Comparison of ENCODE assay signal across 8 mouse cellular contexts in the genomic region with DNA sequence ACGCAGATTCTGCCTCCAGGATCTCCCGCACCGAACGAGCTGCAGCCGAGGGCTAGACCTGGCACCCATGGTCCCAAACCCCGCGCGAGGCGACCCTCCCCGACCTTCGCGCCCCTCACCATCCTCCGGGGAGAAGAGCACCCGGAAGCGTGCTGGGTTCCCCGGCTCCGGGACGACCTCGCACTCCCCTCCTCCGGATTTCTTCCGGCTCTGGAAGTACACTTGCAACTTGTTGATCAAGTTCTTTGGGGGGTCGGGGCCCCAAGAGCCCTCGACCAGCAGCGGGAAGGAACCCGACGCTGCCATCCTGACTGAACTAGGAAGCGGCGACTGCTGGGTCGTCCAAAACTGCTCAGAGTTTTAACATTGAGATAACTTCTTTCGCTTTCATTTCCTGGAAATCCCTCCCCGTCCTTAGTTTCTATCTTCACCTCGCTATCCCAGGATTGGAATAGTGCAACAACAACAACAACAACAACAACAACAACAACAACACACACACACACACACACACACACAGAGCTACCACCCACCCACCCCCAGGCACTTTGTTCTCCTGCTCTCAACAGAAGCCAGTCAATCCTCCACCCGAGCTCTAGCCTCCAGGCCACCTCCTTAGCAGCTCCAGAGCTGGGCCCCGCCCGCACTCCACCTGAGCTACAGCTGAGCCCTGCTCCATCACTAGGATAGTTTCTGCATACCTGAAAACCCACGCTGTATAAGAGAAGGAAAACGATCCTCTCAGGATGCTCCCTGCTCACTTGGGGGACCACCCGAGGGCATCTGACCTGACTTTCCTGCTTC. TPM values are rescaled to one million over a fixed set of nuclear protein-coding genes. Genes with fewer than 3 reads are reported as not detected.
DNase-seq lines count a peak whose midpoint lies in the region; ATAC-seq and TF ChIP-seq lines count a peak whose summit lies in the region.

A gene (minus strand): TSS at position 497 of the 804 bp plus-strand sequence.

- TF ChIP-seq CTCF in lung, embryonic 14.5 days (IDR thresholded peaks at IDR 0.05; ENCODE audit: low read depth): no peak

- peak within 1 kb of the TSS; percentile 73 for H3K9ac ChIP-seq in lung, embryonic 14.5 days
- H3K9ac ChIP-seq in neural tube, embryonic 15.5 days (replicated peaks): peak within 1 kb of the TSS; percentile 49

- ATAC-seq in lung, embryonic 14.5 days (ENCODE audit: insufficient read depth): peak; percentile 68; the same call in 1 of the 2 replicates
- no peak for ATAC-seq in neural tube, embryonic 15.5 days (ENCODE audit: low FRiP score)

- H3K9me3 ChIP-seq in lung, embryonic 14.5 days (ENCODE audit: low read depth, low read length): no peaks in the 10 kb centered on the region
- no peaks in the 10 kb centered on the region for H3K9me3 ChIP-seq in neural tube, embryonic 15.5 days (replicated peaks)

- H3K27me3 ChIP-seq in lung, embryonic 14.5 days (ENCODE audit: insufficient read depth, low read length): peaks cover 28% of the 10 kb centered on the region
- peaks cover 28% of the 10 kb centered on the region for H3K27me3 ChIP-seq in neural tube, embryonic 15.5 days (replicated peaks)

- H3K4me1 ChIP-seq in lung, embryonic 14.5 days (ENCODE audit: insufficient read depth): no peaks in the 10 kb centered on the region
- peaks cover 14% of the 10 kb centered on the region for H3K4me1 ChIP-seq in neural tube, embryonic 15.5 days

- peak; percentile 18 for DNase-seq in right cerebral cortex, postnatal 4 days
- no peak for DNase-seq in right cerebral cortex, adult 18-20 months
- peak; percentile 34 for DNase-seq in embryo, embryonic 10 days (ENCODE audit: low spot score)
- peak; percentile 59 for DNase-seq in heart, adult 8-10 months (ENCODE audit: low spot score)
- DNase-seq in kidney, adult 18-20 months: peak; percentile 58
- peak; percentile 56 for DNase-seq in lung, embryonic 14.5 days
- peak; percentile 35 for DNase-seq in urinary bladder, postnatal 25 days (ENCODE audit: low spot score)

- WGBS in lung, embryonic 14.5 days: 1% methylated on average over 38 of the region's 38 CpGs
- WGBS in neural tube, embryonic 15.5 days: 2% methylated on average over 38 of the region's 38 CpGs

- peak within 1 kb of the TSS; percentile 65 for H3K4me3 ChIP-seq in lung, embryonic 14.5 days (ENCODE audit: low read depth, low read length)
- peak within 1 kb of the TSS; percentile 53 for H3K4me3 ChIP-seq in neural tube, embryonic 15.5 days (replicated peaks)

- H3K27ac ChIP-seq in lung, embryonic 14.5 days (ENCODE audit: low read depth): no peak within 1 kb of the TSS
- H3K27ac ChIP-seq in neural tube, embryonic 15.5 days (replicated peaks): no peak within 1 kb of the TSS

- H3K4me2 ChIP-seq in lung, embryonic 14.5 days: peak within 1 kb of the TSS; percentile 74
- peak within 1 kb of the TSS; percentile 97 for H3K4me2 ChIP-seq in neural tube, embryonic 15.5 days

- no peaks in the 10 kb centered on the region for H3K36me3 ChIP-seq in lung, embryonic 14.5 days (ENCODE audit: insufficient read depth)
- no peaks in the 10 kb centered on the region for H3K36me3 ChIP-seq in neural tube, embryonic 15.5 days

RNA-seq across cellular contexts. Expression of the gene that starts here (rescaled TPM):
- 10 to 100 TPM in 2 of 4 experiments, 1 to 10 TPM in 2; 8.3 to 12.5 (median 10.3) TPM for total RNA-seq in heart, adult 8-10 months (2022)
- 0.58 and 0.74 TPM in 2 replicates for polyA plus RNA-seq in lung, embryonic 14.5 days (2014; fragmentation: Nextera tagmentation; extraction: Ambion mirVana)
- 0.65 and 2.0 TPM in 2 replicates for polyA plus RNA-seq in neural tube, embryonic 15.5 days (2015; fragmentation: Nextera tagmentation; extraction: Ambion mirVana)

Comparison
In these comparisons a context has a peak if more than half of its experiments do, and no peak if none do; other contexts are left out.
1. Peak in DNase-seq, ATAC-seq, H3K4me3 ChIP-seq, H3K9ac ChIP-seq and H3K4me2 ChIP-seq in lung, embryonic 14.5 days; RNA of the gene not detected or under 1 TPM.